27 mouse cellular contexts compared by ENCODE assay signal in genomic region chrX:120524986-120525385, GRCm38 (mm10).
"Had no signal": no experiment of that assay in that cellular context is flagged by ENCODE, and none has a peak within 500 bp of the region (broad histone marks: within the 10 kb centered on the region; RNA-seq: fewer than 3 reads in every experiment).

No protein-coding gene starts in this region.

- H3K4me2 ChIP-seq: heart, embryonic 11.5 days; heart, embryonic 13.5 days; heart, embryonic 15.5 days; hindbrain, embryonic 13.5 days; hindbrain, embryonic 15.5 days; kidney, embryonic 15.5 days; limb, embryonic 13.5 days; limb, embryonic 15.5 days; liver, embryonic 12.5 days had no signal

- H3K36me3 ChIP-seq: heart, embryonic 13.5 days; heart, embryonic 15.5 days; hindbrain, embryonic 13.5 days; hindbrain, embryonic 15.5 days; kidney, embryonic 15.5 days; limb, embryonic 13.5 days; limb, embryonic 15.5 days; liver, embryonic 12.5 days had no signal

- H3K4me3 ChIP-seq: heart, adult 2 months; heart, embryonic 13.5 days; heart, embryonic 15.5 days; hindbrain, embryonic 13.5 days; hindbrain, embryonic 15.5 days; kidney, embryonic 15.5 days; limb, embryonic 13.5 days; limb, embryonic 15.5 days; liver, embryonic 12.5 days had no signal

- ATAC-seq: hindbrain, postnatal 0 days; intestine, embryonic 16.5 days; liver, embryonic 12.5 days had no signal

- H3K9ac ChIP-seq: heart, embryonic 13.5 days; heart, embryonic 15.5 days; hindbrain, embryonic 13.5 days; hindbrain, embryonic 15.5 days; kidney, embryonic 15.5 days; limb, embryonic 13.5 days; limb, embryonic 15.5 days; liver, embryonic 12.5 days; liver, embryonic 14.5 days had no signal

- H3K27me3 ChIP-seq: heart, embryonic 13.5 days; heart, embryonic 15.5 days; hindbrain, embryonic 13.5 days; hindbrain, embryonic 15.5 days; kidney, embryonic 15.5 days; limb, embryonic 13.5 days; limb, embryonic 15.5 days; liver, embryonic 12.5 days had no signal

- H3K27ac ChIP-seq: heart, adult 2 months; heart, embryonic 13.5 days; heart, embryonic 15.5 days; hindbrain, embryonic 13.5 days; hindbrain, embryonic 15.5 days; hindbrain, postnatal 0 days; kidney, embryonic 15.5 days; kidney, postnatal 0 days; limb, embryonic 13.5 days; limb, embryonic 15.5 days; liver, embryonic 12.5 days; liver, embryonic 14.5 days had no signal

- DNase-seq: gastrocnemius, postnatal 14 days; gastrocnemius, postnatal 36 days; heart, adult 11 months; heart, adult 2 months; heart, postnatal 14 days; heart, postnatal 36 days; kidney, adult 11 months; kidney, adult 2 months; kidney, adult 9 months; kidney, postnatal 14 days; kidney, postnatal 36 days; layer of hippocampus, adult 9-11 months; layer of hippocampus, postnatal 36 days; left cerebral cortex, postnatal 4 days had no signal

- H3K4me1 ChIP-seq: heart, embryonic 13.5 days; heart, embryonic 15.5 days; hindbrain, embryonic 13.5 days; hindbrain, embryonic 15.5 days; kidney, embryonic 15.5 days; limb, embryonic 13.5 days; limb, embryonic 15.5 days; liver, embryonic 12.5 days had no signal

- H3K9me3 ChIP-seq: heart, embryonic 13.5 days; heart, embryonic 15.5 days; hindbrain, embryonic 13.5 days; hindbrain, embryonic 15.5 days; kidney, embryonic 15.5 days; limb, embryonic 13.5 days; limb, embryonic 15.5 days; liver, embryonic 12.5 days had no signal
